Mouse (Mus musculus) cerebellum, adult 2 months (tissue): Measurements from ENCODE around the gene Lrrc3c.

Experiments
- CTCF ChIP-seq: fragments of 200-500 bp; IDR thresholded peaks from 2 replicates; pipeline ENCODE4 v1.5.1; 2011; ENCODE audit warnings: low read depth, mild to moderate bottlenecking, control low read depth, low read length, moderate library complexity, borderline replicate concordance; ENCODE audit not compliant: insufficient read depth
- POLR2A ChIP-seq: fragments of 200-500 bp; IDR thresholded peaks from 2 replicates; pipeline ENCODE4 v1.6.1; 2011; ENCODE audit warnings: low read length, control low read depth, borderline replicate concordance; ENCODE audit not compliant: insufficient read depth

GRCm38 (mm10) chr11:98595955-98596354, 2.1 kb upstream of the Lrrc3c start:
- no peak for TF ChIP-seq POLR2A
- no peak for TF ChIP-seq CTCF
